Mouse (Mus musculus): ENCODE results near the gene Kcns1.
A peak's percentile ranks its signal among the peaks of the same experiment; 100 is the strongest.
"Not testable (repeated sequence)": the region's sequence is repeated elsewhere in the genome, so short reads cannot be mapped to it uniquely, and the experiment has no call there.

Gene Kcns1

GRCm38 (mm10) chr2:164170902-164171301 is at the start of gene Kcns1:
Kcns1 (minus strand) TSS chr2:164171113.
- no peak for DNase-seq (ENCODE audit: low spot score)

GRCm38 (mm10) chr2:164219295-164219694 is 48.4 kb upstream of the Kcns1 start:
- no peak for DNase-seq (ENCODE audit: low spot score)

- no peak for DNase-seq (ENCODE audit: low spot score)
Observed at GRCm38 (mm10) chr2:164212711-164213110, 41.8 kb upstream of the Kcns1 start.

GRCm38 (mm10) chr2:164210892-164211291 is 40.0 kb upstream of the Kcns1 start:
- DNase-seq (ENCODE audit: low spot score): no peak

GRCm38 (mm10) chr2:164206676-164207075 is 35.8 kb upstream of the Kcns1 start:
- no peak for DNase-seq (ENCODE audit: low spot score)

- not testable (repeated sequence) for DNase-seq (ENCODE audit: low spot score)
Observed at GRCm38 (mm10) chr2:164206011-164206410, 35.1 kb upstream of the Kcns1 start.

- no peak for DNase-seq (ENCODE audit: low spot score)
Observed at GRCm38 (mm10) chr2:164199626-164200327, 28.9 kb upstream of the Kcns1 start, which contains the start of gene Wfdc15a. Wfdc15a (minus strand) TSS chr2:164200130.

- no peak for DNase-seq (ENCODE audit: low spot score)
Observed at GRCm38 (mm10) chr2:164196700-164196990, 25.7 kb upstream of the Kcns1 start.

GRCm38 (mm10) chr2:164195971-164196699 is 25.2 kb upstream of the Kcns1 start:
- DNase-seq (ENCODE audit: low spot score): no peak

- DNase-seq (ENCODE audit: low spot score): no peak
Observed at GRCm38 (mm10) chr2:164194959-164195630, 24.2 kb upstream of the Kcns1 start.

GRCm38 (mm10) chr2:164192279-164192678 is 21.4 kb upstream of the Kcns1 start:
- no peak for DNase-seq (ENCODE audit: low spot score)

- DNase-seq (ENCODE audit: low spot score): peak; percentile 35
Observed at GRCm38 (mm10) chr2:164190576-164190975, 19.7 kb upstream of the Kcns1 start, which contains the start of gene Wfdc12. Wfdc12 (minus strand) TSS chr2:164190608.

GRCm38 (mm10) chr2:164188722-164189121 is 17.8 kb upstream of the Kcns1 start:
- no peak for DNase-seq (ENCODE audit: low spot score)

GRCm38 (mm10) chr2:164184145-164184719 is 13.3 kb upstream of the Kcns1 start:
- DNase-seq (ENCODE audit: low spot score): no peak

GRCm38 (mm10) chr2:164183340-164183739 is 12.4 kb upstream of the Kcns1 start:
- DNase-seq (ENCODE audit: low spot score): no peak

- DNase-seq (ENCODE audit: low spot score): no peak
Observed at GRCm38 (mm10) chr2:164182692-164183255, 11.9 kb upstream of the Kcns1 start, which contains the start of gene Wfdc5. Wfdc5 (minus strand) TSS chr2:164182742.

- peak; percentile 42 for DNase-seq (ENCODE audit: low spot score)
Observed at GRCm38 (mm10) chr2:164180770-164181169, 9.9 kb upstream of the Kcns1 start.

GRCm38 (mm10) chr2:164180124-164180523 is 9.2 kb upstream of the Kcns1 start:
- DNase-seq (ENCODE audit: low spot score): peak; percentile 39

GRCm38 (mm10) chr2:164177831-164178230 is 6.9 kb upstream of the Kcns1 start:
- DNase-seq (ENCODE audit: low spot score): no peak

GRCm38 (mm10) chr2:164175850-164176249 is 4.9 kb upstream of the Kcns1 start:
- no peak for DNase-seq (ENCODE audit: low spot score)

GRCm38 (mm10) chr2:164174649-164175395 is 3.9 kb upstream of the Kcns1 start:
- DNase-seq (ENCODE audit: low spot score): no peak
